In the genomic region with DNA sequence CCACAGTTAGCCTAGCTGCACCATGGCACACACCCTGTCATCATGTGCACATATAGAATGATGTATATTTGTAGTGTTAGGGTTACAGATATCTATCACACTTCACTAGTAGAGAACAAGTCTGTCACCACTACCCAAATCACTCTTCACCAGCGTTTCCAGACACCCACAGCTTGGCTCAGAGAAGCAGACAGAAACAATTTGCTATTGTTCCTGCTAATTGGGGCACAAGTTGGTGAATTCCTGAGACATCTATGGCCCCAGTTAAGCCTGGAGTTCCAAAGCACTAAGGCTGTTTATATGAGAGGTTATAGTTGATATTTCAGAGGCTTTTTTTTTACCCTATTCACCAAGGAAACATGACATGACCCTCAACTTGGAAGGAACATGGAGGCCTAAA, we compare ENCODE assay signal across 31 mouse cellular contexts. TPM values are rescaled to one million over a fixed set of nuclear protein-coding genes. Genes with fewer than 3 reads are reported as not detected.
"Had no signal": no experiment of that assay in that cellular context is flagged by ENCODE, and none has a peak within 500 bp of the region (broad histone marks: within the 10 kb centered on the region; RNA-seq: fewer than 3 reads in every experiment).

No protein-coding gene starts in this region.

- H3K36me3 ChIP-seq: embryonic facial prominence, embryonic 10.5 days; embryonic facial prominence, embryonic 12.5 days; embryonic facial prominence, embryonic 13.5 days had no signal

- H3K4me3 ChIP-seq: embryonic facial prominence, embryonic 10.5 days; embryonic facial prominence, embryonic 12.5 days; embryonic facial prominence, embryonic 13.5 days; embryonic facial prominence, embryonic 15.5 days; erythroblast, embryonic 14.5 days; forebrain, embryonic 10.5 days; forebrain, embryonic 12.5 days; forebrain, embryonic 13.5 days; forebrain, embryonic 15.5 days; gastrocnemius, adult 2 months; heart, adult 2 months had no signal

- H3K4me1 ChIP-seq: embryonic facial prominence, embryonic 15.5 days; forebrain, embryonic 10.5 days; forebrain, embryonic 12.5 days; forebrain, embryonic 13.5 days; forebrain, embryonic 15.5 days had no signal

- H3K4me2 ChIP-seq: embryonic facial prominence, embryonic 12.5 days; embryonic facial prominence, embryonic 13.5 days; embryonic facial prominence, embryonic 15.5 days; forebrain, embryonic 12.5 days; forebrain, embryonic 13.5 days; forebrain, embryonic 15.5 days had no signal

- H3K9ac ChIP-seq: embryonic facial prominence, embryonic 12.5 days; embryonic facial prominence, embryonic 13.5 days; embryonic facial prominence, embryonic 15.5 days; forebrain, embryonic 12.5 days; forebrain, embryonic 13.5 days; forebrain, embryonic 15.5 days; forebrain, postnatal 0 days had no signal

- H3K27ac ChIP-seq: embryonic facial prominence, embryonic 10.5 days; embryonic facial prominence, embryonic 12.5 days; embryonic facial prominence, embryonic 13.5 days; embryonic facial prominence, embryonic 15.5 days; forebrain, embryonic 10.5 days; forebrain, embryonic 12.5 days; forebrain, embryonic 13.5 days; forebrain, embryonic 15.5 days; gastrocnemius, adult 2 months; heart, adult 2 months had no signal

- DNase-seq: cerebellum, adult 8-10 months; cerebellum, adult 9-10 months; cerebellum, adult 9-11 months; cerebellum, postnatal 10 days; cerebellum, postnatal 14 days; cerebellum, postnatal 25 days; cerebellum, postnatal 36 days; embryo, embryonic 11 days; forebrain, postnatal 0 days; gastrocnemius, adult 2 months; gastrocnemius, postnatal 10 days; gastrocnemius, postnatal 14 days; gastrocnemius, postnatal 25 days; gastrocnemius, postnatal 36 days; heart, adult 11 months; heart, adult 18-20 months; heart, adult 2 months had no signal

- ATAC-seq: forebrain, embryonic 13.5 days; forebrain, embryonic 14.5 days; forebrain, embryonic 15.5 days; forebrain, embryonic 16.5 days had no signal

- H3K27me3 ChIP-seq: embryonic facial prominence, embryonic 12.5 days; embryonic facial prominence, embryonic 13.5 days; embryonic facial prominence, embryonic 15.5 days; forebrain, embryonic 12.5 days; forebrain, embryonic 13.5 days; forebrain, embryonic 15.5 days had no signal

- H3K9me3 ChIP-seq: embryonic facial prominence, embryonic 10.5 days; embryonic facial prominence, embryonic 12.5 days; embryonic facial prominence, embryonic 13.5 days; embryonic facial prominence, embryonic 15.5 days; forebrain, embryonic 10.5 days; forebrain, embryonic 12.5 days; forebrain, embryonic 13.5 days; forebrain, embryonic 15.5 days had no signal

RNA-seq across cellular contexts. Expression of a gene that starts 17.0 kb away (rescaled TPM):
- total RNA-seq: gastrocnemius, adult 18-20 months; gastrocnemius, adult 2 months; gastrocnemius, adult 8-10 months; gastrocnemius, postnatal 14 days; gastrocnemius, postnatal 25 days; gastrocnemius, postnatal 36 days; heart, adult 18-20 months; heart, adult 2 months had no signal
- polyA plus RNA-seq: erythroblast, embryonic 14.5 days; forebrain, embryonic 11.5 days; heart, adult 2 months had no signal
